Mouse (Mus musculus): Measurements from ENCODE around the gene Cd101.

The Cd101 gene

DNA sequence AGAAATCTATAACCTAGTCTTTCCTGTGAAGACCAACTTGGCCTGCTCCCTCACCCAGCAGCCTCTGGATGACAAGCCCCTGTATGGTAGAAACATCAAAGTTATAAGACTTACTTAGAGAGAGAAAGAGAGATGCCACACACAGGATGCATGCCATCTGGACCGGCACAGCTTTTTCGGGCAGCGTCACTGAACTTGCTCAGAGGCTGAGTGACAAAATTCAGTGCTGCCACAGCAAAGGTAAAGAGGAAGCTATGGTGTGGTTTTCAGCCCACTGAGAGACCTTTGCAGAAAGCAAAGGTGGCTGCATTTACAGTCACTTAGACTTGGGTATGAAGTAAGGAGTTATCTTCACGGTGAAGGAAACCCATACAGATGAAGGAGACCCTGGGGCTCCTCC is at the start of gene Cd101:
TSS of gene Cd101 (minus strand) at position 218 of the 400 bp plus-strand sequence.
- DNase-seq, result peak; percentile 72

DNA sequence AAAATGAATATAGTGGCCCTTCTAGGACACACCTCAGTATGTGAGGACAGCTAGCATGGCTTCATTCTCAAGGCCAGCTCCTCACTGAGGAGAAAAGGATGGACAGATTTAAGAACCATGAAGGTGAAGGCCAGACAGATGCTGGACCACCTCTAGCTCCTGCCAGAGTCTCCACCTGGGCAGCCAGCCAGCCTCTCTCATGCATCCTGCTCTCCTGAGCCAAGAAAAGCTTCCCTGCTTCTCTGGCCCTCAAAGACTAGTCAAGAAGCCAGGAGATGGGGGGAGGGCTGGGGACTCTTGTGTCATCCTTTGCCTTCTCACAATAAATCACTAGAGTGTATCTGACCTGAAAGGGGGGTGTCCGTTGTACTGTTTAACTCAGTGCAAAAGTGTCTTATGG is 49.0 kb upstream of the Cd101 start:
- no peak for DNase-seq

DNA sequence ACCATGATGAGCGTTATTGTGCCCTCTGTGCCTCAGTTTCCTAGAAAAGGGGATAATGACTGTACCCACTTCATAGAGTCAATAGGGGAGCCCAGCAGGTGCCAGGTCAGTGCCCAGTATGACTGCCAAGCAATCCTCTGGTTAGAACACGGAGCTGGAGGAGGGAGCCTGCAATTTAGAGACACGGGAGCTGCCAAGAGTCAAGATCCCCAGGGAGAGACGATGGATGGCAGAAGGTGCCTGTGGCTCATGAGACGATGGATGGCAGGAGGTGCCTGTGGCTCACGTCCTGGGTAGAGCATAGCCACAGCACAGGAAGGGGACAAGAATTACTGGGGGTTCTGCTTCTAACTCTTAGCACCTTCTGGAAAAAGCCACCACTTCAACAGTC is 48.3 kb upstream of the Cd101 start:
- DNase-seq, result no peak

DNA sequence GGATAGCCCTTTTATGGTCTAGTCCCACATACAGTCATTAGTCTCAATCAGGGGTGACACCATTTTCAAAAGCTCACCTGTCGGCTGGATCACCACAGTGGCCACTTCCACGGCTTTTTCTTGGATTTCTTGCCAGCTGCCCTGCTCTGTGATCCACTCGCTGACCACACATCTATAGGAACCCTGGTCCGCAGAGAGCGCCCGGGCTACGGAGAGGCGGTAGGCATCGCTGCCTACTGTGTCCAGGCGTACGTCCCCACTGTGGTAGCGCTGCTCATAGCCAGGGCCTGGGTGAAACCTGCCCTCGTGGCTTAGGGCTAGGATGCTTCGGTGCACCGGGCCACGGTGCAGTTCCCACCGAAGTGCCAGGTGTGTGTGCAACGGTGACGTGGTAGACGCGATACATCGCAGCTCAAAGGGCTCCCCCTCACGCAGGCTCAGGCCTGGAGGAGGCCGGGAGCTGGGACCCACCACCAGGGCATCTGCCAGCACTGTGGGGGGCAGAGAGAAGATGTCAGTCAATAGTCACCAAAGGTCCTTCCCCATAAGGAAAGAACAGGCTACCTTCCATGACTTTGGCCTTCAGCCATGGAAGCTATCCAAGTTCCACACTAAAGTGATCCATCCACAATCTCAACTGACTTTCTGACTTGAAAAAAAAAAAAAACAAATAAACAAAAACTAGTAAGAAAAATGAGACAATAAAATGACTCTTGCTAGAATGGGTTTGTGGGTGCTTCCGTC is 47.8 kb upstream of the Cd101 start:
- no peak for DNase-seq

DNA sequence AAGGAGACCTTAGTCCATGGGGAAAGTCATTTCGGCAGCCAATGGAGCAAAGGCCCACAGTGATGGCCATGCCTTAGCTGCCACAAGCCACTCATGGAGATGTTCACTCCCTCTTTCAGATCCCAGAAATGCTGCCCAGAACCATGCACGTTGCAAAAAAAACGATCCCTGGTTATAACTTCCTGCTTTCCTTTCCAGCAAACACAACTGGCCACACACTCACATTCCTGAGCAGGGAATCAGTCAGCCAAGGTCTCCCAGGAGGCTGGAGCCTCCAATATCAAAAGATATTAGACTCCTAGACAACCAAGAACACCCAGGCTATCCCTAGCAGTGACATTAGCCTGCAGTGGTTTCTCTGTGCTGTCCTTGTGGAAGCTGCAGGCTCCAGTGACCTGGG is 46.5 kb upstream of the Cd101 start:
- no peak for DNase-seq

DNA sequence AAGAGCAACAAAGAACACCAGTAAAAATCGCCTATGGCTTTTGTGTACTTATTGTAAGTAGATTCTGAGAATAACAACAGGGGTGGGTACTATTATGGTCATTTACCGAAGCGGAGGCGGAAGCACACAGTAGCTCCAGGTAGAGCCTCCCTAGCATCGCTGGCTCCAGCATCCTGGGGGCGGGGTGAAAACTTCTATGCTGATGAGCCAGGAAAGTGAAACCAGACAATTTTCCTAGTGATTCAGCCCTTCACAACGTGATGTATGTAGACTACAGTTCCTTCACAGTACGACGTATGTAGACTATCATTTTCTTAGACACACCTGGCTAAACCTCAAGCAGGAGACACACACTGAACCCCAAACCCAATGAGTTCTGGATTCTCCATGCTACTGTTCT is 44.0 kb upstream of the Cd101 start:
- DNase-seq, result no peak

DNA sequence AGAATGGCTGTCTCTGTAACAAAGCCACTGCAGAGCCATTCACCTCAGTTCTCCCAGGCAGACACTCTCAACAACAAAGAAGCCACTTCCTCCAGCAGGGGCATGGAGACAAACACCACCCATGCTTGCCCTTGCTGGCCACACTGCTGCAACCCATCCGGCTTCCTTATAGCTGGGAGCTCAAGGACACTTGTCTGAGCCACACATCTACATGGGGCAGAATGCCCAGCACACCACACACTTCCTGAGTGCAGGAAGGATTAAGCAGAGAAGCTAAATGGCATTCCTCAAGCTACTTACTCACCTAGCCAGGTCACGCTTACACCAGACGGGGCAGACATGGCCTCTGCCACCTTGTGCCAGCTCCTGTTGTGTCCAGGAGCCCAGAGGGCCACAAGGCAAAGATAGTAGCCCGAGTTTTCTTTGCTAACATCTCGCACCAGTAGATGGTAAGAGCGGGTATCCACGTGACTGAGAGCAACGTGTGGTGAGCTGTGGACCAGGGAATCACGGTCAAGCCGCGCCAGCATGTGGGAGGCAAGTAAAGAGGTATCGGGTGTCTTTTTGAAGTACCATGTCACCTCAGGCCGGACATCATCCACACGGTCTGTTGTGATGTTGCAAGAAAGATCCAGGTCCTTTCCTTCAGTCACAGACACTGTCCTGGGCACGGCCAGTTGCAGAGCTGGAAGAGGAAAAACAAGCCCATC is 43.3 kb upstream of the Cd101 start:
- DNase-seq, result no peak

DNA sequence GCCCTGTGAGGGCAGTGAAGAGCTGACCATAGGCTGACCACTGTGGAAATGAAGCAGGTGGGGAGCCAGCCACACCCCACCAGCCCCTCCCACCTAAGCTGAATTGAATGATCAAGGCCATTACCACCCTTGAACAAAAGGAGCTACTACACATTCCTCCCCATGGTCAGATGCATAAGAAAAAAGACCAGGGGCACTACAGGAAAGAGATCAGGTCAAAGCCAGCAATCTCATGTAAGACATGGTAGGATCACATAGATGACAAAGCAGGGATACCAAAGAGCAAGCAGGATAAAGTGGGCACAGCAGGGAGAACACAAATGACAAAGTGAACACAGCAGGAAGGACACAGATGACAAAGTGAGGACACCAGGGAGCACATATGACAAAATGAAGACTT is 42.2 kb upstream of the Cd101 start:
- no peak for DNase-seq

DNA sequence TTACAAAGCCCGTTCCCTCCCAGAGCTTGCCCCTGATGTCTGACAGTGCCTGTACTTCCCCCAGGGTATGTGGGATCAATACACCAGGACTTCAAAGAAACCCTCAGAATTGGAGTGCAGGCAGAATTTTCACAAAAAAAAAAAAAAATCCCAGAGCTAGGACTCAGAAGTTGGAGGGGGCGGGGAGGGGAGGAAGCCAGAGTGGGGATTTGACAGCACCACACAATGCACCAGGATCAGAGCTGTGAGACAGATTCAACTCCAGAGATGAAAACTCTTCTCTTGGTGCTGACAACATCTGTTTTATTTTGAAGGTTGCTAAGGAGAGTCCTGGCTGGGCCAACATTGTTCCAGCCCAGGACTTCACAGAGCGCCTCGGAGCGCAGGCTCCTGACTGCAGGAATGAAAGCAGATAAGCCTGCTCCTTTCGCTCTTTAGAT is 41.5 kb upstream of the Cd101 start:
- no peak for DNase-seq

DNA sequence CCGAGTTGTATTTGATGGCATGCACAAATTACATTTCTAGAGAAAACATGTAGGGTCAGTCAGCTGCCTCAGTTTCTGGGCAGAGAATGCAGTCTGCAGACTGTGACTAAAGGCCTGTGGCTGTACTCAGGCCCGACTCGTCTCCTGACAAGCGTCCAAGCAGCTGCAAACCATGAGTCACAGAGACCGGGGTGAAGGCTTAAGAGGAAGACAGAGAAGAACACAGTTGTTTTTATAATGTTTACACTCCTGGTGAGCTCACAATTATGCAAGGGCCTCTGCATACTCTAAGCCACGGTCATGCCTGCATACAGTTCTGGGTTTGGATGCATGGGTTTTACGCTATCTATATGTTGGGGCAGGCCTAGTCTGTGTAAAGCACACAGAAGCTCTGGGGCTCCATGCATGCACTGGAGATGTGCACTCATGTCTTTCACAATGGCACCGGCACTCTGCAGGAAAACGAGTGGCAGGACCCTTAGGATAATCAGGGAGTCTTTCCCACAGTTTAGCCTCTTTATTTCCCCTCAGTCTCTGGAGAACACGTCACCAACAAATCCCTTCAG is 41.0 kb upstream of the Cd101 start:
- no peak for DNase-seq

DNA sequence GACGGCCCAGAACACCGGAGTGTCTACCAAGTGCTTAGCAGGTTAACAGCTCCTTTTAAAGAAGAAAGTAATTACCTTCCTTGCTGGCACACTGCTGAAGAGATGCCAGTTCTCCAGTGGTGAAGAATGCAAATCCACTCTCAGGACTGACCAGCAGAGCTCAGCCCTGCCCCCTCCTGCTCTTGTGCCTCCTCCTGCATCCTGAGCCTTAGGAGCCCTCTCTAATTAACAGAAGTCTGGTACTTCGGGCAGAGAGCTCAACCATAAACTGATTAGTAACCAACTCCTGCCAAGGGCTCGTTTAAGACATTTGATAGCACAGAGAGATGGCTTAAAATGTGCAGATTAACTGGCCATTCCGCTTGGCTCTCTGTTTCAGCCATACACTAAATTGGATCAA is 39.3 kb upstream of the Cd101 start:
- no peak for DNase-seq

DNA sequence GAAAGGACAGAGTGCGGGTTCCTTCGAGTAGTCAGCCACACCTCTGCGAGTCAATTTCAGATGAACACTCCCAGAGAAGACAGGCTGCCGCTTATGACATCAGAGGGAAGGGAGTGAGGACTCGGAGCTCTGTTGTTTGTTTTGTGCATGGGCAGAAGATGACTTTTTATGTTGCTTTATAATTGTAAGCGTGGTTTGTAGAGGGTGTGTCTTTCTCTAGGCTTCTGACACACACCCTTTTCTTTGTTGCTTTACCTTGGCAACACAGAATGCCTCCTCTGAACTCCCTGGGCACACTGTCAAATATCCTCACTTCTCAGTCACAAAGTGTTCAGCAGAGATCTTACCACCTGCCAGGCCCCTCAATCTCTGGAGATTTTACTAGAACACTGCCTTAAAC is 36.8 kb upstream of the Cd101 start:
- no peak for DNase-seq

DNA sequence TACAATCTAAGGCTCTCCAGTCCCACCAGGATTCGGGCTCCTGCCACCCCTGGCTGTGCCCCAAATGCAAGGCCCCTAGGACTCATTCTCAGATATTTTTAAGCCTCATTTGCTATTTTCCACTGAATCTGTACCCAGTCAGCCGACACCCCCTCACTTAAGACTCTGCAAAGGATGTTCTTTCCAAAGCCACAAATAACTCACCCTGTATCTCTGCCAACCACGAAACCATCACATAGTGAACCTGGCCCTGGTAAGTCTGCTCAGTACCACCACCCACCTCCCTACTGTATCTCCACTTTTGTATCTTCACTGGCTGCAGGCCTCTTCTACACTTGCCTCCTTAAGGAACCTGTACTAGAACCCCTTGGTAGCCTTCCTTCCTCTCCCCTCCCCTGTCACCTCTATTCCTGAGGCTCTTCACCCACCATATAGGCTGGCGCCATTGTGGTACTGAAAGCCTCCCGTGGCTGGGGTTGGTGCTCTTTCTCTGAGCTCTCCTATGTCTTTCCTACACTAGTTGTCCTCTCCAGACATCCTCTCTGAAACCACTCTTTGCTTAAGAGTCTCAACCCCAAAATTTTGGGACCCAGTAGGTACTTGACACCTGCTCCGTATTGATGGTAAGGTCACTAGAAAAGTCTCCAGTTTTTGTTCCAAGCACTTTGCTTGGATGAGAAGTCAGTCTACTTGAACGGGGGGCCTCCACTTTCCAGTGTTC is 32.7 kb upstream of the Cd101 start:
- no peak for DNase-seq

DNA sequence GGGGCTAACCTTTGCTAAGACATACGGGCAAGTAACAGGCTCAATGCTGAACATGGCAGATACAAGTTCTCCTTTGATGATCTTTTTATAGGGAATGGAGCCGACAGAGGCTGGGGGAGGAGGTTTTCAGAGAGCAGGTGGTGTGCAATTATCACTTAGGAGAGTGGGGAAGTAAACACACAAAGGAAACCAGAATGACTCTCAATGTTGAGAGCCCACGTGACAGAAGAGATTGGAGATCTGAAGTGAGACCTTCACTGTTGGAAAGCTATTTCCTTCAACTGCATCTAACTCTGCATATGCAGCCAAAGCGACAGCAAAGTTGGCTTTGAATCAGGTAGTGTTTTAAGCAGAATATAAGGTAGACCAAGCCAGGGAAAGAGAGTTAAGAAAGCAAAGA is 29.9 kb upstream of the Cd101 start:
- DNase-seq, result no peak

DNA sequence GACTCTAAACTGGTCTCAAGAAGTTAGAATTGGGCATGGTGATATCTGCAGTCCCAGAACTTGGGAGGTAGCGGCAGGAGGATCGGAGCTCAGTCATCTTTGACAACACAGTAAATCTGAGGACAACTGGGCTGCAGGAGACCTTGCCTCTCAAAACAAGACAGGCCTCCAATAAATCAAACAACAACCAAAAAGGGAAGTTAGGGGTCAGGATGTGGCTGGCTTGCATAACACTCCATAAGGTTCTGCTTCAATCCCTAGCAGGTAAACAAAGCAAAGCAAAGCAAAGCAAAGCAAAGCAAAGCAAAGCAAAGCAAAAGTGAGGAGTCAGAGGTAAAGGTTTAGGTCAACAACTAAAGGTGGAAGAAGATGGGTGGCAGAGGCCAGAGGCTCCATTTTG is 28.8 kb upstream of the Cd101 start:
- no peak for DNase-seq

DNA sequence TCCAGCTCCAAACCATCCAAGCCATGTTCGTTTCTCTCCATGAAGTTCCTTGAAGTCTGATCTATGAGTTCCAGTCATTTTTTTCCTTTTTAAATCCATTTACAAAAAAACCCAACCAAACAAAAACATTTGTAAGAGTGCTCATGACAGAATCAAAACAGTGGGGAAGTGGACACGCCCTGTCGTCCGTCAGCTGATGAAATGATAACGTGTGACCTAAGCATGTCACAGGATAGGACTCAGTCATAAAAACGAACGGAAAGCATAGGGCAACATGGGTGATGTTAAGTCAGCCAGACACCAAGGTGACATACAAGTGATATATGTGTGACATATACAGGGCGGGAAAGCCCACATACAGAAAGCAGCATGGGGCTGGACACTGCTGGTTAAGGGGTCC is 25.9 kb upstream of the Cd101 start:
- no peak for DNase-seq

DNA sequence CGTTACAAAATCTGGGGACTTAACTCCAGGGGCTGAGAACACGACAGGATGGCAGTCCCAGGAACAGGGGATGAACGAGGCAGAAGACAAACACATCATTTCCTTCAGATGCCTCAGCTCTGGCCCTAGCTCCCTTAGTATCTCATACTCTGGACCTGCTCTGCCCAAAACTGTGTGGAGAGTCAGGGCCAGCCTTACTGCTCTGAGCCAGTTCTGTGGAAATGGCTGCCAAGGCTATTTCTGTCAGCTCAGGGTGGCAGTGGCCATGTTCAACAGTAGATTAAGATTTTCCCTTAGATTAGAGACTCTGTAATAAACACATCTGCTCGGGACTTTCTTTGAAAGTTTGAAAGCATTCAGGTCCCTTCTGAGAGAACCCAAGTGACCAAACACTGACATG is 22.2 kb upstream of the Cd101 start:
- no peak for DNase-seq

DNA sequence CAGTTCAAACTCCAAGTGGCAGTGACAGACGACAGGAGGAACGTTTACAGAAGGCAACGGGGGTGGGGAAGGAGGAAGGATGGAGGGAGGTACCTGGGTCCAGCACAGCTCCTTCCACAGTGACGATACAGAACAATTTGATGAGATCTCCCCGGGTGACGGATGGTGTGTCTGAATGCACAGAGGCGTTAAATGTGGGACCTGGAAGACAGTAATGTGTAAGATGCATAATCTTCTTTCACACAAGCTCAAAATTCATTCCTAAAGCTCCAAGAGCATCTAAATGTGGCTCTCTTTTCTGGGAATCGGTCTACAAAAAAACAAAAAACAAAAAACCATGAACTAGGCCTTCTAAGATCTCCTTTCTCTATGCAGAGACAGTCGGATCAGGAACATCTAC is 20.6 kb upstream of the Cd101 start:
- no peak for DNase-seq

DNA sequence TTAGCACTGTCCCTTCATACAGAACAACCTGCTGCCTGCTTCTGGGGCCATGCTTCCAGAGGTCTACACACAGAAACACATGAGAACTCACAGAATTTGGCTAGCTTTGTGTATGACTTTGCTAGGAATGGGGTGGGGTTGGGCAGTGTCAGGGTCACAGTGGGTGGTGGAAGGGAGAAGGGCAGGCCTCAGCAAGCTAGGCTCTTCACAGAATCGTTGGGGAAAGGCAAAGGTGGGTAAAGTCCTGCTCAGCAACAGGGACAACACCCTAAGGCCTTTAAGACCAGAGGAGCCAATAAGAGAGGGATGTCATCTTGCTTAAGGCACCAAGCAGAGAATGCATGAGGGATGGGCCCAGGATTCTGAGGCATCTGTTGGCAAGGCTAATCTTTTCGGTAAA is 19.4 kb upstream of the Cd101 start:
- no peak for DNase-seq

DNA sequence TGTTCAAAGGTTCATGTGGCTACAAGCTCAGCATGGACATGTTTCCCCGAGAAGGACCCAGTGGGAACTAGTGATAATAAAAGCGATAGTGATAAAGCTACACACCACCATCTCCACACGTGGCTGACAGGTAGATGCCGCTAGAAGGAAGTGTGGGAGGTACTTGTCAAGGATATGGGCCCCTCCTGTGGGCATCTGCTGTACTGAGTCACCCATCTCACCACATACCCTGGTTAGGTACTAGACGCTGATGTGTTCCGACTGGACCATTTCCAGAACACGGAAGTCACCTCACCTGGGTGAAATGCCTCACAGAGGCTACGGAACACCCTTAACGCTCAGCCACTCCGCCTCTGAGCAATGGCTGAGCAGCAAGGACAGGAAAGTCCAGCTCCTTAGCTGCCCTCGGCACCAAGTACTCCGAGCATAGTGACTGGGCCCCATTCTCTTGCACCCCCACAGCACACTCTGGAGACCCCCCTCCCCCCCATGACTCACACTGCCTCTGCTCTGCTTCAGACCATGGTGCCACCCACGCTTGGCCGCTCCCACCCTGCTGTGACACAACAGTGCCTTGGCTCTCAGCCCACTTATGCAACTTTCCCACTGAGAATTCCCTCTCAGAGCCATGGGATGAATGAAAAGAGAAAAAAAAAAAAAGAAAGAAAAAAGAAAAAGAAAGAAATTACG is 18.4 kb upstream of the Cd101 start:
- no peak for DNase-seq

DNA sequence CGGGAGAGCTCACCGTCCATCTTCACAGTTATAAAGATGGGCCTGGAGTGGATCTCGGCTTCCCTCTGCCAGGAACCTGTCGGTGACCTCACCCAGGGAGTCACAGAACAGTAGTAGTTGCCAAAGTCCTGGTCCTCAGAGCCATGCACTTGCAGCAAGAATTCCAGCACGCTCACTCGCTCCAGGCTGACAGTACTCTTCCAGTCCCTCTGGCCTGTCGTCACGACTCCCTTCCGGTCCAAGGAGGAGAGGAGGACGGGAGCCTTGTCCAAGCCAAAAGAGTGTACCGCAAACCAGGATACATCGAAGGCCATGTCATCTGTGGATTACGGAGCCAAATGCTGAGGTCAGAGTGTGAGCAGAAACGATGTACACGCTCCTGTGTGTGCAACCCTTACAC is 16.1 kb upstream of the Cd101 start:
- no peak for DNase-seq

DNA sequence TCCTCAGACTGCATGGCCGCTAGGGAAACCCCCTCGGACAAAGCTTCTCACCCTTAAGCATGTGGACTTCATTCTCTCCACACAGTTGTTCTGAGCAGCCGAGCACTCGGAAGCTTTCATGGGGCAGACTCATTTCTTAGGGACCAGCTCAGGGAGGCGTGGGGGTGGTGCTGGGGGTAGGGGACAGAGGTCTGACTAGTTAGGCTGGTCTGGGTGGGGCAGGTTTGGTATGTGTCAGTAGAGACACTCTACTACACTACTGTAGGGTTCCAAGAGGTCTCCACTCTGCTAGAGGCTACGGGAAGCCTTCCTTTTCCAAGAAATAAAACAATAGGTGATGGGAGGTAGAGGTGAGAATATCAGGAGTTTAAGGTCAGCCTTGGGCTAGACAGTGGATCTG is 15.3 kb upstream of the Cd101 start:
- DNase-seq, result no peak

DNA sequence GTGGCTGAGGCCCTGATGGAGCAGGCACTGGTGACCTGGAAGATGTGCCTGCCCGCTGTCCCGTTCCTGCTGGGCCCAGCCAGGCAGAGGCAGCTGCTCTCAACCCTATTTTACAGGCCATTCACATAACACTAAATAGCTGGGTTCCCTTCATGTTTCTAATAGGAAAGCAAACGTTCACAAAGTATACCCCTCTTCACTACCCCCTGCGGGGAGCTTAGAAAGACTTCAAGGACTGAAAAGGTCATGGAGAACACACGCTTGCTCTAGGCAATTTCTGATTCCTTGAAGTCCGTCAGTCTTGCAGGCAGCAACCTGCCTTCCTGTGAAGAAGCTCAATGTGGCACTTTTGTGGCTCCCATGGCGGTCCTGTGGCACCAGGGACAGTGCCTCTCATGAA is 12.6 kb upstream of the Cd101 start:
- no peak for DNase-seq
